Mouse (Mus musculus) mouse trophoblast stem cell (cell line): ENCODE measurements around the gene Dapk3.
"Not testable (repeated sequence)": the region's sequence is repeated elsewhere in the genome, so short reads cannot be mapped to it uniquely, and the experiment has no call there.

ENCODE experiments used
- in situ Hi-C, 2 experiments: fragments of 300-500 bp; cut with MseI, MboI; formaldehyde crosslinking; loops; 2 replicates in 1 of 2; 3 replicates in 1 of 2; pipeline ENCODE4 v1.15.1; 2025

Gene Dapk3

DNA sequence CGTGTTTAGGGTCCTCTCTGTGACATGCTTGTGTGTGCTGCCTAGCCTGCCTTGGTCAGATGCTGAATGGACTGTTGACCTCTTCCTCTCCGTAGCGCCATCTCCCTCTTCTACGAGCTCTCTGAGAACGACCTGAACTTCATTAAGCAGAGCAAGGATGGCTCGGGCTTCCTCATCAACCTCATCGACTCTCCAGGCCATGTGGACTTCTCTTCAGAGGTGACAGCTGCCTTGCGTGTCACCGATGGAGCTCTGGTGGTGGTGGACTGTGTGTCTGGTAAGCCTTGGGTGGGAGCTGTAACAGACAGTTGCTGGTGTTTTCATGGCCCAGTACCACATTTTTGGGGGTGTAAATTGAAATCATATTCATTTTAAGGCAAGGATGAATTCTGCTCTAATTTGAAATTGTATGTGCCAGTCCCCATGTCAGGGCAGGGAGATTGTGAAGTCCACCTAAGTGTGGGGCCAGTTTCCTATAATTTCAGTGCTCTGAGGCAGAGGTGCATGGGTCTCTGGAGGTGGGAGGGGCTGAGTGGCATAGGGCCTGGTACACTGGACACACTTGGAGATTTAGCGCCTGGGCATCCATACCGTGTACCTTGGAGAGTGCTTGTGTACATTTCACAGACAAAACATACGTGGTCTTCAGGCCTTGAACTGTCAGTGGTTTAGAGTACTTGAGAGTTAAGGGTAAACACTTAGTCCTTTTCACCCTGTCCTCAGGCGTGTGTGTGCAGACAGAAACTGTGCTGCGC is 4.7 kb upstream of the Dapk3 start:
- in situ Hi-C loops = no loop called here

DNA sequence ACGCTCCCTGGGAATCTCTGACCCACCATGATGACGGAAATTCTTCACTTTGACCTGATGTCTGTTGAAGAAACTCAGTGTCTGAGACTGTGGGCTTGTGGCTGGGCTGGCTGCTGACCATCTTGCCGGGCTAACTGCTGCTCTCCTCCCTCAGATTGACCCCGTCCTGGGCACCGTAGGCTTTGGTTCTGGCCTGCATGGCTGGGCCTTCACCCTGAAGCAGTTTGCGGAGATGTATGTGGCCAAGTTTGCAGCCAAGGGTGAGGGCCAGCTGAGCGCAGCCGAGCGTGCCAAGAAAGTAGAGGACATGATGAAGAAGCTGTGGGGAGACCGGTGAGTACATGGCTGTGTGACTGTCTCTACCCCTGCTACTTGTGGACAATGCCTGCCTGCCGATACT is 3.9 kb upstream of the Dapk3 start:
- in situ Hi-C loops = no loop called here

DNA sequence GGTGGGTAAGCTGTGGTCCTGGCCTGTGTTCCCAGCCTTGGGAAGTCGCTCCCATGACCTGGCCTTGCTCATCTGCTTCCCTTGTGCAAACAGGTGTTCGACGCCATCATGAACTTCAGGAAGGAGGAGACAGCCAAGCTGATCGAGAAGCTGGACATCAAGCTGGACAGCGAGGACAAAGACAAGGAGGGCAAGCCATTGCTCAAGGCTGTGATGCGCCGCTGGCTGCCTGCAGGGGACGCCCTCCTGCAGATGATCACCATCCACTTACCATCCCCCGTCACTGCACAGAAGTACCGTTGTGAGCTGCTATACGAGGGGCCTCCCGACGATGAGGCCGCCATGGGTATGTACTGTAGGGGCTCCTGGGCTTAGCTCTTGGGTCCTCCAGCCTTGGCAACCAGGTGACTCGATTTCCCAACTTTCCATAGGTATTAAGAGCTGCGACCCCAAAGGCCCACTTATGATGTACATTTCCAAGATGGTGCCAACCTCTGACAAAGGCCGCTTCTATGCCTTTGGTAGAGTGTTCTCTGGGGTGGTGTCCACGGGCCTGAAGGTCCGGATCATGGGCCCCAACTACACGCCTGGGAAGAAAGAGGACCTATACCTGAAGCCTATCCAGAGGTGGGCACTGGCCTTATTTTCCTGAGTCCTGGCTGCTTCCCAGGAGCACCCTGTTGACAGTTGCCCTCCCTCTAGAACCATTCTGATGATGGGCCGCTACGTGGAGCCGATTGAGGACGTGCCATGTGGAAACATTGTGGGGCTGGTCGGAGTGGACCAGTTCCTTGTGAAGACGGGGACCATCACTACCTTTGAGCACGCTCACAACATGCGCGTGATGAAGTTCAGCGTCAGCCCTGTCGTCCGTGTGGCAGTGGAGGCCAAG is 3.1 kb upstream of the Dapk3 start:
- in situ Hi-C loops = no loop called here

DNA sequence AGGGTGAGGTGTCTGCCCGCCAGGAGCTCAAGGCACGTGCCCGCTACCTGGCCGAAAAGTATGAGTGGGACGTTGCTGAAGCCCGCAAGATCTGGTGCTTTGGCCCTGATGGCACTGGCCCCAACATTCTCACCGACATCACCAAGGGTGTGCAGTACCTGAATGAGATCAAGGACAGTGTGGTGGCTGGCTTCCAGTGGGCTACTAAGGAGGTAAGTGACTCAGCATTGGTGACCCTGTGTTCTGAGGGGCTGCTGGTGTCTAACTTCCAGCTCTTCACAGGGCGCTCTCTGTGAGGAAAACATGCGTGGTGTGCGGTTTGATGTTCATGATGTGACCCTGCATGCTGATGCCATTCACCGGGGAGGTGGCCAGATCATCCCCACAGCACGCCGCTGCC is 1.9 kb upstream of the Dapk3 start:
- in situ Hi-C loops = no loop called here

DNA sequence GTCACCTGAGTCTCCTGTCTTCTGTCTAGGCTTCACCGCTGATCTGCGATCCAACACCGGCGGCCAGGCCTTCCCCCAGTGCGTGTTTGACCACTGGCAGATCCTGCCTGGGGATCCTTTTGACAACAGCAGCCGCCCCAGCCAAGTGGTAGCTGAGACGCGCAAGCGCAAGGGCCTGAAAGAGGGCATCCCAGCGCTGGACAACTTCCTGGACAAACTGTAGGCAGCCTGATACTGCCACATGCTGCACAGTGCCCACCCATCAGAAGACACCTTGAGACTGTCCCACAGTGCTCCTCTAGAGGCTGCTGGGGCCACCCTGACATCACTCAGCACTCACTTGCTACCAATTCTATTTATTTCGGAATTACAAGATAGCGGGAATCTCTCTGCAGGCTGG is 945 bp upstream of the Dapk3 start:
- in situ Hi-C loops = not testable (repeated sequence)

DNA sequence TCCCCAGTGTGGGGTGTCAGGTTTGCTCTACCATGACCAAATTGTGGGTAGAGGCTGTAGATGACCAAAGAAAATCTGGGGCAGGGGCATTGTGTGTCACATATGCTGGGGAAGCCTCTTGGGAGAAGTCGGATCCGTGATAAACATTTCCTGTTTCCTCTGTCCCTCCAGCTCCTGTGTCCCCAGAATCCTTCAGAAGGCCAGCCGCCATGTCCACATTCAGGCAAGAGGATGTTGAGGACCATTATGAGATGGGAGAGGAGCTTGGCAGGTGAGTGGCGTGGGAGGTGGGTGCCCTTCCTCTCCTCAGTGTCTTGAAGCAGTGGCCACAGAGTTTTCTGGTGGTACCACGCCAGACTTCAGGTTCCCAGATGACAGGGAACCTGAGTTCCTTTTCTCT is 1.0 kb downstream of the Dapk3 start, which contains the start of gene 4930442H23Rik:
4930442H23Rik (minus strand) TSS at position 45 of the 400 bp plus-strand sequence.
- in situ Hi-C loops = no loop called here

DNA sequence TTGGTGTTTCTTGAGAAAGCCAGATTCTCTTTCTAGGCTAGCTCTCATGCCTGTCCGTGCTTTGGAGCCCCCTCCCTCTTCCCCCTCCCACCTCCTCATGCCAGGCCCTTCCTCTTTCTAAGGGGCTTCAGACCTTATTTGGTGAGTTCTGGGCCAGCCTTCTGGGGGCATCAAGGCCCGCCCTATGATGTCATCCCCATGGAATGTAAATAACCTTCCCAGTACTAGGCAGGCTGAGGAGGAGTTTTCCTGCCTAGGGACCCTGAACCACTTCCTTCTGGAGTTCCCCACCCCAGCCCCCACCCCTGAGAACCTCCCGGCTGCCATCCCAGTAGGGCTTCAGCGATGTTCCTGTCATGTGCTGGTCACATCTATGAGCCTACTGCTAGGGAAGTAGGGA is 2.0 kb downstream of the Dapk3 start:
- in situ Hi-C loops = no loop called here

DNA sequence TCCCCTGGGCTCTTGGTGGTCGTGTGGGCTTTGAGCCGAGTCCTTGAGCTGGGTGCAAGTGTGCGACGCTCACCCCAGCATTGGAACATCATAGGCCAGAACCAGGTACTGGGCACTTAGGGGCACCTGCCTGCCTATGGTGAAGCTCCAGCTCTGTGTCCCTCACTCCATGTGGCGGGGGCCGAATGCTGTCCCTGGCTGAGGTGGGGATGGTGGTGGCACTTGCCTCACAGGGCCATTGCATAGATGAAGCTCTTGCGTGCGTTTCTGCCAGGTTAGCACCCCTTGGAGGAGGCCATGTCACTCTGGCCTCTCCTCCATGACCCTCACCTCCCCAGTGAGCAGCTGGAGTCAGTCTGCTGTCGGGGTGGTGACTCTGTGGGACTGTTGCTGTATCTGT is 4.4 kb downstream of the Dapk3 start:
- in situ Hi-C loops = no loop called here

DNA sequence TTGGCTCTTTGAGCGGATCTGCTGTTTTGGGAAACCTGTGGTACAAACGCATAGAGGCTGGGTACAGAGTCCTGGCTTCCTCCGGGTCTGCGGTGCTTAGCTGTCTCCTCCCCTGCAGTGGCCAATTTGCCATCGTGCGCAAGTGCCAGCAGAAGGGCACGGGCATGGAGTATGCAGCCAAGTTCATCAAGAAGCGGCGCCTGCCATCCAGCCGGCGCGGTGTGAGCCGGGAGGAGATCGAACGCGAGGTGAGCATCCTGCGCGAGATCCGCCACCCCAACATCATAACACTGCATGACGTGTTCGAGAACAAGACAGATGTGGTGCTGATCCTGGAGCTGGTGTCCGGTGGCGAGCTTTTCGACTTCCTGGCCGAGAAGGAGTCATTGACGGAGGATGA is 7.0 kb downstream of the Dapk3 start:
- in situ Hi-C loops = no loop called here

DNA sequence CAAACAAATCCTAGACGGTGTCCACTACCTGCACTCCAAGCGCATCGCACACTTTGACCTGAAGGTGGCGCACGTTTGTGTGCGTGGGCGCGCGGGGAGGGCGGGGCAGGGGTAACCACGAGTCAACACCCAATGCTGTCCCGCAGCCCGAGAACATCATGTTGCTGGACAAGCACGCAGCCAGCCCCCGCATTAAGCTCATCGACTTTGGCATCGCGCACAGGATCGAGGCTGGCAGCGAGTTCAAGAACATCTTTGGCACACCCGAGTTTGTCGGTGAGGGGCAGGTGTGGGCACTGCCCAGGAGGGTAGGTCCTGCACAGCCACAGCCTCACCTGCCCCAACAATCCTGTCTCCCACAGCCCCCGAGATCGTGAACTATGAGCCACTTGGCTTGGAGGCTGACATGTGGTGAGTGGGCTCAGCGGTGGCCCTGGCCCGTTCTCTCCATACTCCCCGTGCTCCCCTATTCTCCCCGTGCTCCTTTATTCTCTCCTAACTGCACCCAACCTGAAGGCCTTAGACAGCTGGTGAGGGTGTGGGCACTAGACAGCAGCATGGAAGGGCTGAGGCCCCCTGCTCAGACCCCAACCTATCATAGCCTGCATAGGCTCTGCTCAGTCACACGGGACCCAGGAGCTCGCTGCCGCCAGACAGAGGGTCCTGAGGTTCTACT is 7.6 kb downstream of the Dapk3 start:
- in situ Hi-C loops = no loop called here

DNA sequence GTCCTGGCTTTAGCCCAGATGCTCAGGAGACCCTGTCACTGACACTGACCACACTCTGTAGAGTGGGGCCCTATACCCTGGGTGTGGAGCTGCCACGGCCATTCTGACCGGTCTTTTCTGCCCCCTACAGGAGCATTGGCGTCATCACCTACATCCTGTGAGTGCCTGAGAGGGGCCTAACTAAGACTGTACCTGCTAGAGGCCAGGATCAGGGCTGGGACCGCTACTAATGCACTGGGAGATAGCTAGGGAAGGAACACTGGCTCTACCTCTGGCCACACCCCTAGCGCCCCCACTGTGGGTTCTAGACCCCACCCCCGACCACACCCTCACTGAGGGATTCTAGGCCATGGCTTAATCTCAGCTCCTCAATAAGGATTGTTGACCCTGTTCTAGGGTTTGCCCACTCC is 8.1 kb downstream of the Dapk3 start:
- in situ Hi-C loops = no loop called here

DNA sequence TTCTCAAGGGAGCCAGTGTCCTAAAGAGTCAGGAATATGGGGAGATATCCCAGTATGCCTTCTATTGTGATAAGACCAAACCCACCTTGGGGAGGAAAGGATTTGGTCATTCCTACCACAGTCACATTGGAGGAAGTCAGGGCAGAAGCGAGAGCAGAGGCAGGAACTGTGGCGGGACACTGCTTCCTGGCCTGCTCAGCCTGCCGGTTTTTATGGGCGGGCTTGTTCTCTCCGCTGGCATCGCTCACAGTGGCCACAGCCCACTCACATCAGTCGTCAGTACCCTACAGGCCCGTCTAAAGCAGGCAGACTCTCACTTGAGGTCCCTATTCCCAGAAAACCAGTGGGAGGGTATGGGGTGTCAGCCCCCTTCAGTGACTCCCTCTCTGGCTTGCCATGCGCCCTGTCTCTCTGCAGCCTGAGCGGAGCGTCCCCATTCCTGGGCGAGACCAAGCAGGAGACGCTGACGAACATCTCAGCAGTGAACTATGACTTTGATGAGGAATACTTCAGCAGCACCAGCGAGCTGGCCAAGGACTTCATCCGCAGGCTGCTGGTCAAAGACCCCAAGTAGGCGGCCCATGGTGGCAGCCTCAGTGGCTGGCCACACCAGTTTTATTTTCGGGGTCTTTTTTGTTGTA is 8.7 kb downstream of the Dapk3 start:
- in situ Hi-C loops = no loop called here

DNA sequence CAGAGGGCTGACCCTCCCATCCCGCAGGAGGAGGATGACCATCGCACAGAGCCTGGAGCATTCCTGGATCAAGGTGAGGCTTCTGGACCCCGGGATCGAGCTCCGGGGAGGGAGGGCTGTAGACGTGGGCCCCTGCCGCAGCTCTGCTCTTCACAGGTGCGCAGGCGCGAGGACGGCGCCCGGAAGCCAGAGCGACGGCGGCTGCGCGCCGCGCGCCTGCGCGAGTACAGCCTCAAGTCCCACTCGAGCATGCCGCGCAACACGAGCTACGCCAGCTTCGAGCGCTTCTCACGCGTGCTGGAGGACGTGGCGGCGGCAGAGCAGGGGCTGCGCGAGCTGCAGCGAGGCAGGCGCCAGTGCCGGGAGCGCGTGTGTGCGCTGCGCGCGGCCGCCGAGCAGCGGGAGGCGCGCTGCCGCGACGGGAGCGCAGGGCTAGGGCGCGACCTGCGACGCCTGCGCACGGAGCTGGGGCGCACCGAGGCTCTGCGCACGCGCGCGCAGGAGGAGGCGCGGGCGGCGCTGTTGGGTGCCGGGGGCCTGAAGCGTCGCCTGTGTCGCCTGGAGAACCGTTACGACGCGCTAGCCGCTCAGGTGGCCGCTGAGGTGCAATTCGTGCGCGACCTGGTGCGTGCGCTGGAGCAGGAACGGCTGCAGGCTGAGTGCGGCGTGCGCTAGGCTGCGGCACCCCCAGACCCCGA is 9.6 kb downstream of the Dapk3 start:
- in situ Hi-C loops = no loop called here

DNA sequence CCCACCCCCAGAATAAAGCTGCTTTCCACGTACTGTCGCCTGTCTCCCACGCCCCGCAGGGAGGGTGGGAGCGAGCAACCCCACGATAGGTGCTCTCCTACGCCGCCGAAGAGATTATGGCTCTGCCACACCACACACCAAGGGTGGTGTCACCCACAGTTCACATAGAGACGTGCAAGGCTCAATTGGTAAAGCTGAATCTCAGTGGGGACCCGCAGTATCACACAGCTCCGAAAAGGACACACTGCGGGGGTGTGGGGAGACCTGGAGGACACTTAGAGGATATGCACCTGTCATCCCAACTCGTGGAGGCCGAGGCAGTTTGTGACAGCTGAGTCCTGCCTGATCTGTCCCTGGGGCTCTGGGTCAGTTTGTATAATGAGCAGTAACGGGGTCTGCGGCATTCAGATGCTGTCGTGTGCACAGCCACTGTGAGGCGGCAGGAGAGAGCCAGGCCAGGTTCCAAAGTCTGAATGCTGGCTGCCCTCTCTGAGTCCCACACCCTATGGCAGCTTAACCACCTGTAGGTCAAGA is 10.2 kb downstream of the Dapk3 start:
- in situ Hi-C loops = no loop called here

DNA sequence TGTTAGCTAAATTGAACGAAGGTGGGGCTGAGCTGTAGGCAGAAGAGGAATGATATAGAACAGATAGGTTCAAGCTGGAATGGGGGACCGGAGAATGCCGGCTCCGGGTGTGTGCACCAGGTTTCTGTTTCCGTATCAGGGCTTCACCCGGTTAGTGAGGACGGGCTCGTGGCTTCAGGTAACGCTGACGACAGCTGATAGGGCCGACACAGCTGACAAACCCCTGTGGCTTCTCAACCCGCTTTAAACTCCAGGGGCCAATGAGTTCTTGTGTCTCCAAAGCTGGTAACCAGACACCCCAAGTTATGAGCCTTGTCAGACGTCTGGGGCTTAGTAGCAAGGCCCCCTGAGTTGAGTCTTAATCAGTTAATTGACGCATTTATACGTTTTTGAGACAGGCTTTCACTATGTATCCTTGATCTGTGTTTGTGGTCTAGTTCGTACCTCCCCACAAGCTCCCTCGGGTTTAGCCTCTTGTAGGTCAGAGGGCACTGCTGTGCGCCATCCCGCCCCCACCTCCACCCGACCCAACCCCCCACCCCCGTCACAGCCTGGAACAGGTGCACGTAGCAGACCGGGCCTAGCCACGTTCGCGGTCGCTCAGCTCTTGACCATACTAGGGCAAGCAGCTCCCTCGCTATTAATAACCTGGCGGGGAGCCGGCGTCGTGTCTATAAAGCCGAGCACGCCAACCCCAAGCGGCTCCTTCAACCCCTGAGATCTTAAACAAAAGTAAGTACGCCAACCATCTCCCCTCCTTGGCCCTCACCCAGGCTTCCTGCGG is 11.4 kb downstream of the Dapk3 start:
- in situ Hi-C loops = no loop called here

DNA sequence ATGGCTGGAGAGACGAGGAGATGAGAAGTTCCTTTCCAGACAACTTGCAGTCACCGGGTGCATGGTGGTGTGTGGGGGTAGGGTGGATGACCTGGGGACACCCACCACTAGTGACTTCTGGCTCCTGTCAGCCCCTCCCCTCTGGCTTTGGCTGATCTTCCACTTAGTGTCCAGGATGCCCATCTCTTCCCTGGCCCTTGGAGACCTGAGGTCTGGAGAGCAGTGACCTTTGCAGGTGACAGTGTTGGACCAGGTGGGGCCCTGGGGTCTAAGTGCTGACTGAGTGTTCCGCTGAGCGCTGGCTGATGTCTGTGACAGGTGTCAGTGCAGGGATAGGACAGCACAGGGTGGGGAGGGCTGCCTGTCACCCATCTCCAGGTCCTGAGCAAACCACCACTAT is 12.5 kb downstream of the Dapk3 start:
- in situ Hi-C loops = no loop called here

DNA sequence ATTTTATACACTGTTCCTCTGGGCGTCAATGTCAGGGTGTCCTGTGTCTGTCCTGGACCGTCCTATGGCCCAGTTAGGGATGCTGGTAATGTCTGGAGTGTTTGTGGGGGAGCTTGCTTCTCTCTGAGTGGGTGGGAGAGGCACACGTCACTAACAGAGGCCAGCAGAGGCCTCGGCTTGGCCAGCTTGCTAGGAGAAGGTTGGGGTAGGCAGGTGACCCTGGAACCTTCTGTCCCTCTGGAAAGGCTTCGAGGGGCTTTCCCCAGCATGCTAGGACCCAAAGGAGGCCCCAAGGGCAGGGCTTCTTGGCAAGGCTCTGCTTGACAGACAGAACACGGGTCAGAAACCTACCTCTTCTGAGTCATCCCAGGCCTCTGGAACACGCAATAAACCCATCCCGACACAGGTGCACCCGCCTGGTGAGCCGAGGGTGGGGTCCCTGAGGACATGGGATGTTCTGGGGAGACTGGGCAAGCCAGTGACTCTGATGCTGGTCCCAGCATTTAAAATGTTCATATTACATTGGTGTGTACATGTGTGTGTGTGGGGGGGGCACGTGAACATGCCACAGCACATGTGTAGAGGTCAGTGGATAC is 13.8 kb downstream of the Dapk3 start:
- in situ Hi-C loops = no loop called here

DNA sequence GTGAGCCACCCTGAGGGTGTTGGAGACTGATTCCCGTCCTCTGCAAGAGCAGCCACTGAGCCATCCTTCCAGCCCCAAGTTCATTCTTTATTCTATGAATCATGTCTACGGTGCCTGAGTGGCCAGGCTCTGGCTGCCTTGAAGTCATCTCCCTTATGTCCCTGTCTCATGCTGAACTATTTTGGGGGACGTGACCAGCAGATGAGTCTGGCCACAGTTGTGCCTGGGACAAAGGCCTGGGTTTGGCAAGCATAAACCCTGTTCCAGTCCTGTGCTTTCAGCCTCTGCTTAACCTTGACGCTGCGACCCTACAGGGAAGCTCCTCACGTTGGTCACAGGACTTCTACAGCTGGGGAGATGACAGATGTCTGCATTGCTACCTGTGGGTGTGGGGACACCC is 14.5 kb downstream of the Dapk3 start:
- in situ Hi-C loops = no loop called here

DNA sequence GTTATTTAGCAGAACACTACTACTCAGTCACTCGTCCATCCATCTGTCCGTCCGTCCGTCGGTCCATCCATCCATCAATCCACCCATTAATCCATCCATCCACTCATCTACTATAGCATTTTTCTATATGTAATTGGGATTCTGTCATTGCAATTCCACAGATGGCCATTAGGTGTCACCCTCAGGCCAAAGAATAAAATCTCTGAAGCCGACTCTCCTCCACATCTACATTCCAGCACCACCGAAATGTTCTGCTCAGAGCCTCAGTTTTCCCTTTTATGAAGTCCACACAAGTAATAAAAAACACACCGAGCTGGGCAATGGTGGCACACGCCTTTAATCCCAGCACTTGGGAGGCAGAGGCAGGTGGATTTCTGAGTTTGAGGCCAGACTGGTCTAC is 15.4 kb downstream of the Dapk3 start:
- in situ Hi-C loops = no loop called here

DNA sequence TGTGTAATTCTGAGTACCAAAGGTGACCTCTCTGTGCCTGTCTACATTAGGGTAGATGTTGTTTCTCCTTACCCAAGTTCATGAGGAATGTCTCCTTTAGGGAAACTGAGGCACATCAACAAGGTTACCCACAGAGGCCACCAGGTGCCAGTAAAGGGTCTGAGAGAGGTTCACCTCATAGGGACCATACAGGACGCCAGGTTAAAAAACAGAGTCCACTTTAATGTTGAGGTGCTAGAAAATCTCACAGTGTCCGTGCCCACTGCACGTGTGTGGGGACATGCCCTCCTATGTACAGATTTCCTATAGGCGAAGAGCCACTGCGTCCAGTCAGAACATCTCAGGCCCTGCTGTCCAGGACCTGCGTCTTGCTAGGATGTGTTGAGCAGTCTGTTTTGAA is 16.2 kb downstream of the Dapk3 start:
- in situ Hi-C loops = no loop called here
